Mouse (Mus musculus): Measurements from ENCODE around the gene Ybx2. TPM values are rescaled to one million over a fixed set of nuclear protein-coding genes. Genes with fewer than 3 reads are reported as not detected.

Ybx2 gene
- polyA plus RNA-seq, 1 experiment from 2014 or later, result 3.3 TPM

Small RNA genes within 50 kb of the gene (microRNA-seq; reads per million reads assigned to microRNA genes)
- not detected for gene Gm44349

Other genes starting within 250 kb of the Ybx2 start
- gene Tnfsf12, start 239.9 kb upstream of the Ybx2 start, polyA plus RNA-seq (2015; fragmentation: Nextera tagmentation; extraction: Ambion mirVana), result 8.0 and 8.9 TPM in 2 replicates
- 3.3 and 3.5 TPM in 2 replicates for gene Tnfsfm13, start 239.7 kb upstream of the Ybx2 start, polyA plus RNA-seq (2015; fragmentation: Nextera tagmentation; extraction: Ambion mirVana)
- 21.0 and 25.8 TPM in 2 replicates for gene Polr2a, start 177.2 kb upstream of the Ybx2 start, polyA plus RNA-seq (2015; fragmentation: Nextera tagmentation; extraction: Ambion mirVana)
- 0.12 TPM in 1 of 2 replicates, not detected in the other for gene Slc35g3, start 173.8 kb upstream of the Ybx2 start, polyA plus RNA-seq (2015; fragmentation: Nextera tagmentation; extraction: Ambion mirVana)
- 2.7 and 3.0 TPM in 2 replicates for gene Zbtb4, start 169.9 kb upstream of the Ybx2 start, polyA plus RNA-seq (2015; fragmentation: Nextera tagmentation; extraction: Ambion mirVana)
- 5.1 and 6.0 TPM in 2 replicates for gene Chrnb1, start 139.9 kb upstream of the Ybx2 start, polyA plus RNA-seq (2015; fragmentation: Nextera tagmentation; extraction: Ambion mirVana)
- gene Fgf11, start 133.9 kb upstream of the Ybx2 start, polyA plus RNA-seq (2015; fragmentation: Nextera tagmentation; extraction: Ambion mirVana), result 2.2 and 2.4 TPM in 2 replicates
- 19.9 and 20.4 TPM in 2 replicates for gene Tmem102, start 130.2 kb upstream of the Ybx2 start, polyA plus RNA-seq (2015; fragmentation: Nextera tagmentation; extraction: Ambion mirVana)
- not detected in 2 replicates for gene Gm39566, start 120.5 kb upstream of the Ybx2 start, polyA plus RNA-seq (2015; fragmentation: Nextera tagmentation; extraction: Ambion mirVana)
- gene Spem2, start 117.3 kb upstream of the Ybx2 start, polyA plus RNA-seq (2015; fragmentation: Nextera tagmentation; extraction: Ambion mirVana), result not detected in 2 replicates
- gene Spem1, start 113.6 kb upstream of the Ybx2 start, polyA plus RNA-seq (2015; fragmentation: Nextera tagmentation; extraction: Ambion mirVana), result not detected in 2 replicates
- 6.3 and 7.4 TPM in 2 replicates for gene Nlgn2, start 98.0 kb upstream of the Ybx2 start, polyA plus RNA-seq (2015; fragmentation: Nextera tagmentation; extraction: Ambion mirVana)
- 400 and 416 TPM in 2 replicates for gene Tmem256, start 97.3 kb upstream of the Ybx2 start, polyA plus RNA-seq (2015; fragmentation: Nextera tagmentation; extraction: Ambion mirVana)
- 80.8 and 81.3 TPM in 2 replicates for gene Plscr3, start 89.4 kb upstream of the Ybx2 start, polyA plus RNA-seq (2015; fragmentation: Nextera tagmentation; extraction: Ambion mirVana)
- 12.9 and 15.4 TPM in 2 replicates for gene Tnk1, start 77.1 kb upstream of the Ybx2 start, polyA plus RNA-seq (2015; fragmentation: Nextera tagmentation; extraction: Ambion mirVana)
- gene Tmem95, start 57.8 kb upstream of the Ybx2 start, polyA plus RNA-seq (2015; fragmentation: Nextera tagmentation; extraction: Ambion mirVana), result not detected in 2 replicates
- 7.8 and 9.2 TPM in 2 replicates for gene Kctd11, start 54.4 kb upstream of the Ybx2 start, polyA plus RNA-seq (2015; fragmentation: Nextera tagmentation; extraction: Ambion mirVana)
- 5.0 and 6.1 TPM in 2 replicates for gene Acap1, start 40.3 kb upstream of the Ybx2 start, polyA plus RNA-seq (2015; fragmentation: Nextera tagmentation; extraction: Ambion mirVana)
- 7.5 and 10.4 TPM in 2 replicates for gene 2810408A11Rik, start 34.8 kb upstream of the Ybx2 start, polyA plus RNA-seq (2015; fragmentation: Nextera tagmentation; extraction: Ambion mirVana)
- gene Neurl4, start 34.7 kb upstream of the Ybx2 start, polyA plus RNA-seq (2015; fragmentation: Nextera tagmentation; extraction: Ambion mirVana), result 7.2 and 8.0 TPM in 2 replicates
- gene Gps2, start 21.9 kb upstream of the Ybx2 start, polyA plus RNA-seq (2015; fragmentation: Nextera tagmentation; extraction: Ambion mirVana), result 66.2 and 69.1 TPM in 2 replicates
- gene Eif5a, start 13.8 kb upstream of the Ybx2 start, polyA plus RNA-seq (2015; fragmentation: Nextera tagmentation; extraction: Ambion mirVana), result 1,591 and 1,597 TPM in 2 replicates
- gene Slc2a4, start 12.4 kb downstream of the Ybx2 start, polyA plus RNA-seq (2015; fragmentation: Nextera tagmentation; extraction: Ambion mirVana), result 26.3 and 28.9 TPM in 2 replicates
- 438 and 517 TPM in 2 replicates for gene Cldn7, start 29.0 kb downstream of the Ybx2 start, polyA plus RNA-seq (2015; fragmentation: Nextera tagmentation; extraction: Ambion mirVana)
- gene Ctdnep1, start 45.4 kb downstream of the Ybx2 start, polyA plus RNA-seq (2015; fragmentation: Nextera tagmentation; extraction: Ambion mirVana), result 23.0 and 23.2 TPM in 2 replicates
- gene Elp5, start 46.7 kb downstream of the Ybx2 start, polyA plus RNA-seq (2015; fragmentation: Nextera tagmentation; extraction: Ambion mirVana), result 92.9 and 99.4 TPM in 2 replicates
- 459 and 473 TPM in 2 replicates for gene Gabarap, start 55.3 kb downstream of the Ybx2 start, polyA plus RNA-seq (2015; fragmentation: Nextera tagmentation; extraction: Ambion mirVana)
- gene Phf23, start 60.0 kb downstream of the Ybx2 start, polyA plus RNA-seq (2015; fragmentation: Nextera tagmentation; extraction: Ambion mirVana), result 59.4 and 61.8 TPM in 2 replicates
- gene Dvl2, start 64.8 kb downstream of the Ybx2 start, polyA plus RNA-seq (2015; fragmentation: Nextera tagmentation; extraction: Ambion mirVana), result 31.9 and 33.9 TPM in 2 replicates
- gene Acadvl, start 79.6 kb downstream of the Ybx2 start, polyA plus RNA-seq (2015; fragmentation: Nextera tagmentation; extraction: Ambion mirVana), result 84.8 and 95.4 TPM in 2 replicates
- gene Dlg4, start 81.1 kb downstream of the Ybx2 start, polyA plus RNA-seq (2015; fragmentation: Nextera tagmentation; extraction: Ambion mirVana), result 8.2 and 9.7 TPM in 2 replicates
- gene Asgr1, start 118.3 kb downstream of the Ybx2 start, polyA plus RNA-seq (2015; fragmentation: Nextera tagmentation; extraction: Ambion mirVana), result 0.30 and 0.96 TPM in 2 replicates
- gene Asgr2, start 156.8 kb downstream of the Ybx2 start, polyA plus RNA-seq (2015; fragmentation: Nextera tagmentation; extraction: Ambion mirVana), result 0.81 and 0.85 TPM in 2 replicates
- gene Mgl2, start 194.5 kb downstream of the Ybx2 start, polyA plus RNA-seq (2015; fragmentation: Nextera tagmentation; extraction: Ambion mirVana), result 0.50 and 1.0 TPM in 2 replicates
- gene Clec10a, start 220.4 kb downstream of the Ybx2 start, polyA plus RNA-seq (2015; fragmentation: Nextera tagmentation; extraction: Ambion mirVana), result 0.93 and 1.2 TPM in 2 replicates